Mouse (Mus musculus) hindbrain, embryonic 11.5 days (tissue): Measurements from ENCODE around the gene Epo. TPM values are rescaled to one million over a fixed set of nuclear protein-coding genes. Genes with fewer than 3 reads are reported as not detected.

Source experiments
- ATAC-seq: fragments of 200-750 bp; cut with Nextera tagmentation; 2 replicates; pipeline ENCODE4 v1.8.0; 2017; ENCODE audit warnings: mild to moderate bottlenecking, moderate TSS enrichment, moderate library complexity; ENCODE audit not compliant: low FRiP score
- DNase-seq: peaks from one replicate; pipeline ENCODE4 v3.0.0-alpha.2; 2015; ENCODE audit warnings: low spot score
- H3K27ac ChIP-seq: fragments of 300-500 bp; sonication (generic); 2 replicates; pipeline ENCODE4 v1.5.1; 2014; ENCODE audit warnings: mild to moderate bottlenecking, low read depth, low read length
- H3K27me3 ChIP-seq: fragments of 300-500 bp; sonication (generic); 2 replicates; pipeline ENCODE4 v1.6.1; 2014; ENCODE audit warnings: mild to moderate bottlenecking, low read length, moderate library complexity, mixed read lengths; ENCODE audit not compliant: control insufficient read depth, insufficient read depth
- H3K36me3 ChIP-seq: fragments of 300-500 bp; sonication (generic); 2 replicates; pipeline ENCODE4 v1.6.1; 2014; ENCODE audit warnings: mild to moderate bottlenecking, low read length, moderate library complexity, mixed read lengths; ENCODE audit not compliant: control insufficient read depth, insufficient read depth
- H3K4me1 ChIP-seq: fragments of 300-500 bp; sonication (generic); replicated peaks from 2 replicates; pipeline ENCODE4 v1.6.1; 2014; ENCODE audit warnings: low read length, mixed read lengths; ENCODE audit not compliant: control insufficient read depth, insufficient read depth
- H3K4me2 ChIP-seq: fragments of 300-500 bp; sonication (generic); replicated peaks from 2 replicates; pipeline ENCODE4 v1.6.1; 2014; ENCODE audit warnings: mild to moderate bottlenecking, low read depth, low read length
- H3K4me3 ChIP-seq: fragments of 300-500 bp; sonication (generic); 2 replicates; pipeline ENCODE4 v1.5.1; 2014; ENCODE audit warnings: low read depth, low read length
- H3K9ac ChIP-seq: fragments of 300-500 bp; sonication (generic); 2 replicates; pipeline ENCODE4 v1.6.1; 2014; ENCODE audit warnings: low read depth, low read length
- H3K9me3 ChIP-seq: fragments of 300-500 bp; sonication (generic); 2 replicates; pipeline ENCODE4 v1.6.1; 2016; ENCODE audit warnings: low read length; ENCODE audit not compliant: control insufficient read depth
- WGBS: fragments of 180-500 bp; shearing (Covaris S2); extraction: QIAGEN DNeasy Blood & Tissue Kit; methylation state at CpG from one replicate; pipeline ENCODE4 v1.1.7; 2014; 5-methylcytosine and 5-hydroxymethylcytosine counted together
- polyA plus RNA-seq: library from polyadenylated mRNA; unstranded; fragments of >200 nt; fragmentation: Nextera tagmentation; extraction: Ambion mirVana; gene quantifications from 2 replicates; pipeline ENCODE4 v1.2.1, GENCODE M21; 2014

Epo gene
- polyA plus RNA-seq, 1 experiment from 2014 or later = 1.1 TPM

- Histone ChIP-seq H3K27me3 (no peaks in the 10 kb centered on the region), H3K4me2 (no peak overlapping the region), H3K9ac (no peak overlapping the region), H3K4me1 (no peaks in the 10 kb centered on the region), H3K4me3 (no peak overlapping the region), H3K27ac (no peak overlapping the region), H3K9me3 (no peaks in the 10 kb centered on the region), H3K36me3 (no peaks in the 10 kb centered on the region)
- no peak for ATAC-seq
- no peak for DNase-seq
- WGBS = 81% methylated on average over 8 of the region's 8 CpGs
Observed at GRCm38 (mm10) chr5:137568223-137568798, 35.3 kb upstream of the Epo start.

- Histone ChIP-seq H3K4me3 (no peak overlapping the region), H3K36me3 (no peaks in the 10 kb centered on the region), H3K4me1 (no peaks in the 10 kb centered on the region), H3K4me2 (no peak overlapping the region), H3K27me3 (no peaks in the 10 kb centered on the region), H3K9me3 (no peaks in the 10 kb centered on the region), H3K27ac (no peak overlapping the region), H3K9ac (no peak overlapping the region)
- DNase-seq (no peak), ATAC-seq (no peak)
- 96% methylated on average over 5 of the region's 5 CpGs for WGBS
Observed at GRCm38 (mm10) chr5:137566416-137566815, 33.4 kb upstream of the Epo start.

- no peaks in the 10 kb centered on the region for H3K27me3 ChIP-seq
- no peak overlapping the region for H3K9ac ChIP-seq
- 63% methylated on average over 6 of the region's 6 CpGs for WGBS
- no peak overlapping the region for H3K4me3 ChIP-seq
- no peaks in the 10 kb centered on the region for H3K36me3 ChIP-seq
- H3K27ac ChIP-seq = no peak overlapping the region
- no peak for DNase-seq
- no peaks in the 10 kb centered on the region for H3K9me3 ChIP-seq
- ATAC-seq = no peak
- no peak overlapping the region for H3K4me2 ChIP-seq
- no peaks in the 10 kb centered on the region for H3K4me1 ChIP-seq
Observed at GRCm38 (mm10) chr5:137565744-137566143, 32.7 kb upstream of the Epo start.

GRCm38 (mm10) chr5:137562965-137563364, 29.9 kb upstream of the Epo start:
- no peaks in the 10 kb centered on the region for H3K4me1 ChIP-seq
- H3K4me3 ChIP-seq = no peak overlapping the region
- no peak overlapping the region for H3K27ac ChIP-seq
- ATAC-seq (no peak), DNase-seq (no peak)
- H3K9ac ChIP-seq = no peak overlapping the region
- no peaks in the 10 kb centered on the region for H3K9me3 ChIP-seq
- H3K4me2 ChIP-seq = no peak overlapping the region
- 76% methylated on average over 10 of the region's 10 CpGs for WGBS
- H3K36me3 ChIP-seq = no peaks in the 10 kb centered on the region
- no peaks in the 10 kb centered on the region for H3K27me3 ChIP-seq

GRCm38 (mm10) chr5:137561556-137561955, 28.5 kb upstream of the Epo start:
- Histone ChIP-seq H3K9ac (no peak overlapping the region), H3K4me1 (no peaks in the 10 kb centered on the region), H3K27ac (no peak overlapping the region), H3K36me3 (no peaks in the 10 kb centered on the region), H3K27me3 (no peaks in the 10 kb centered on the region), H3K4me2 (no peak overlapping the region), H3K9me3 (no peaks in the 10 kb centered on the region), H3K4me3 (no peak overlapping the region)
- 65% methylated on average over 6 of the region's 6 CpGs for WGBS
- no peak for ATAC-seq
- no peak for DNase-seq

GRCm38 (mm10) chr5:137553898-137554297, 20.9 kb upstream of the Epo start:
- Histone ChIP-seq H3K9ac (peak overlapping the region; percentile 58), H3K27me3 (no peaks in the 10 kb centered on the region; the same call in 1 of the 2 replicates), H3K4me1 (no peaks in the 10 kb centered on the region), H3K4me2 (peak overlapping the region; percentile 35), H3K36me3 (no peaks in the 10 kb centered on the region), H3K4me3 (peak overlapping the region; percentile 45), H3K9me3 (no peaks in the 10 kb centered on the region), H3K27ac (no peak overlapping the region)
- 50% methylated on average over 11 of the region's 11 CpGs for WGBS
- DNase-seq (no peak), ATAC-seq (peak; percentile 27; the same call in 1 of the 2 replicates)

- 0% methylated on average over 37 of the region's 37 CpGs for WGBS
- H3K9ac ChIP-seq = peak within 1 kb of the TSS; percentile 58
Observed at GRCm38 (mm10) chr5:137553411-137553837, 20.4 kb upstream of the Epo start, which contains the start of gene Actl6b. Actl6b (plus strand) TSS chr5:137553517.

GRCm38 (mm10) chr5:137553000-137553399, 20.0 kb upstream of the Epo start:
- no peaks in the 10 kb centered on the region for H3K36me3 ChIP-seq
- no peak overlapping the region for H3K27ac ChIP-seq
- peak overlapping the region; percentile 35 for H3K4me2 ChIP-seq
- ATAC-seq = peak; percentile 43
- WGBS = 29% methylated on average over 6 of the region's 6 CpGs
- peak overlapping the region; percentile 45 for H3K4me3 ChIP-seq
- H3K9ac ChIP-seq = no peak overlapping the region; the same call in 1 of the 2 replicates
- H3K4me1 ChIP-seq = no peaks in the 10 kb centered on the region
- no peaks in the 10 kb centered on the region; the same call in 1 of the 2 replicates for H3K27me3 ChIP-seq
- no peaks in the 10 kb centered on the region for H3K9me3 ChIP-seq
- DNase-seq = no peak

More at GRCm38 (mm10) chr5:137553411-137553837, 20.4 kb upstream of the Epo start, which contains the start of gene Actl6b:
- ATAC-seq (peak; percentile 87), DNase-seq (peak; percentile 89)
- Histone ChIP-seq H3K4me3 (peak within 1 kb of the TSS; percentile 45), H3K27me3 (no peaks in the 10 kb centered on the region; the same call in 1 of the 2 replicates), H3K4me2 (peak within 1 kb of the TSS; percentile 35), H3K9me3 (no peaks in the 10 kb centered on the region), H3K4me1 (no peaks in the 10 kb centered on the region), H3K27ac (peak within 1 kb of the TSS; percentile 61; the same call in 1 of the 2 replicates), H3K36me3 (no peaks in the 10 kb centered on the region)

- Histone ChIP-seq H3K27ac (no peak overlapping the region), H3K4me1 (no peaks in the 10 kb centered on the region), H3K4me3 (no peak overlapping the region), H3K27me3 (no peaks in the 10 kb centered on the region; the same call in 1 of the 2 replicates), H3K9me3 (no peaks in the 10 kb centered on the region), H3K9ac (no peak overlapping the region), H3K4me2 (no peak overlapping the region), H3K36me3 (no peaks in the 10 kb centered on the region)
- DNase-seq = no peak
- no peak for ATAC-seq
- WGBS = 75% methylated on average over 5 of the region's 5 CpGs
Observed at GRCm38 (mm10) chr5:137551119-137551518, 18.1 kb upstream of the Epo start.
